Mouse (Mus musculus) heart, embryonic 15.5 days (tissue): ENCODE results near the gene Fam71e2. TPM values are rescaled to one million over a fixed set of nuclear protein-coding genes. Genes with fewer than 3 reads are reported as not detected.
A peak's percentile ranks its signal among the peaks of the same experiment; 100 is the strongest.

Experiments
- ATAC-seq: fragments of 200-750 bp; cut with Nextera tagmentation; replicated peaks from 2 replicates; pipeline ENCODE4 v1.8.0; 2017; ENCODE audit warnings: low read depth, moderate TSS enrichment; ENCODE audit not compliant: insufficient number of reproducible peaks, insufficient read depth, low FRiP score
- H3K27ac ChIP-seq: fragments of 300-500 bp; sonication (generic); 2 replicates; pipeline ENCODE4 v1.5.1; 2015; ENCODE audit warnings: mild to moderate bottlenecking, inconsistent platforms
- H3K27me3 ChIP-seq: fragments of 300-500 bp; sonication (generic); 2 replicates; pipeline ENCODE4 v1.6.1; 2015; ENCODE audit warnings: inconsistent platforms
- H3K36me3 ChIP-seq: fragments of 300-500 bp; sonication (generic); 2 replicates; pipeline ENCODE4 v1.6.1; 2015; ENCODE audit warnings: mild to moderate bottlenecking, inconsistent platforms
- H3K4me1 ChIP-seq: fragments of 300-500 bp; sonication (generic); replicated peaks from 2 replicates; pipeline ENCODE4 v1.6.1; 2015; ENCODE audit warnings: inconsistent platforms
- H3K4me2 ChIP-seq: fragments of 300-500 bp; sonication (generic); 2 replicates; pipeline ENCODE4 v1.6.1; 2015; ENCODE audit warnings: inconsistent platforms, mild to moderate bottlenecking, moderate library complexity
- H3K4me3 ChIP-seq: fragments of 300-500 bp; sonication (generic); 2 replicates; pipeline ENCODE4 v1.5.1; 2015; ENCODE audit warnings: mild to moderate bottlenecking, inconsistent platforms
- H3K9ac ChIP-seq: fragments of 300-500 bp; sonication (generic); 2 replicates; pipeline ENCODE4 v1.6.1; 2015; ENCODE audit warnings: mild to moderate bottlenecking, inconsistent platforms
- H3K9me3 ChIP-seq: fragments of 300-500 bp; sonication (generic); replicated peaks from 2 replicates; pipeline ENCODE4 v1.6.1; 2016; ENCODE audit warnings: inconsistent platforms
- WGBS: fragments of 180-500 bp; shearing (Covaris S2); methylation state at CpG from one replicate; pipeline ENCODE4 v1.1.7; 2015; ENCODE audit warnings: mixed read lengths; 5-methylcytosine and 5-hydroxymethylcytosine counted together
- polyA plus RNA-seq: library from polyadenylated mRNA; unstranded; fragments of >200 nt; fragmentation: Nextera tagmentation; extraction: Ambion mirVana; gene quantifications from 2 replicates; pipeline ENCODE4 v1.2.1, GENCODE M21; 2015

Fam71e2 gene
- polyA plus RNA-seq, 1 experiment from 2014 or later = not detected

GRCm38 (mm10) chr7:4746326-4746980, 24.6 kb downstream of the Fam71e2 start:
- H3K4me2 ChIP-seq = no peak overlapping the region
- WGBS = 85% methylated on average over 22 of the region's 22 CpGs
- no peak overlapping the region for H3K9ac ChIP-seq
- no peak overlapping the region for H3K4me3 ChIP-seq
- H3K27me3 ChIP-seq = no peaks in the 10 kb centered on the region
- no peaks in the 10 kb centered on the region for H3K9me3 ChIP-seq
- H3K4me1 ChIP-seq = peaks cover 17% of the 10 kb centered on the region
- H3K36me3 ChIP-seq = peaks cover 20% of the 10 kb centered on the region; the same call in 1 of the 2 replicates
- ATAC-seq = no peak
- H3K27ac ChIP-seq = no peak overlapping the region

- Histone ChIP-seq H3K9me3 (no peaks in the 10 kb centered on the region), H3K27ac (no peak overlapping the region), H3K4me3 (no peak overlapping the region), H3K4me2 (no peak overlapping the region), H3K36me3 (peaks cover 20% of the 10 kb centered on the region; the same call in 1 of the 2 replicates), H3K27me3 (no peaks in the 10 kb centered on the region), H3K9ac (no peak overlapping the region), H3K4me1 (peaks cover 23% of the 10 kb centered on the region)
- WGBS = 96% methylated on average over 6 of the region's 6 CpGs
- ATAC-seq = no peak
Measured at GRCm38 (mm10) chr7:4744886-4745285, 26.2 kb downstream of the Fam71e2 start.

GRCm38 (mm10) chr7:4743354-4743753, 27.7 kb downstream of the Fam71e2 start:
- no peak for ATAC-seq
- Histone ChIP-seq H3K9ac (no peak overlapping the region), H3K4me2 (no peak overlapping the region), H3K4me3 (no peak overlapping the region), H3K36me3 (peaks cover 20% of the 10 kb centered on the region; the same call in 1 of the 2 replicates), H3K27ac (no peak overlapping the region), H3K27me3 (no peaks in the 10 kb centered on the region), H3K9me3 (no peaks in the 10 kb centered on the region), H3K4me1 (peaks cover 28% of the 10 kb centered on the region)
- WGBS = 48% methylated on average over 2 of the region's 2 CpGs

GRCm38 (mm10) chr7:4742482-4742819, 28.7 kb downstream of the Fam71e2 start:
- Histone ChIP-seq H3K4me1 (peaks cover 28% of the 10 kb centered on the region), H3K9ac (0 out of 2 replicates have a peak overlapping the region, but pooled peaks have one; percentile 10), H3K27me3 (no peaks in the 10 kb centered on the region), H3K27ac (no peak overlapping the region), H3K9me3 (no peaks in the 10 kb centered on the region), H3K4me3 (no peak overlapping the region), H3K36me3 (peaks cover 20% of the 10 kb centered on the region; the same call in 1 of the 2 replicates), H3K4me2 (peak overlapping the region; percentile 80; the same call in 1 of the 2 replicates)
- ATAC-seq = no peak
- WGBS = 85% methylated on average over 6 of the region's 6 CpGs

- ATAC-seq = no peak
- H3K9ac ChIP-seq = peak overlapping the region; percentile 76; the same call in 1 of the 2 replicates
- no peaks in the 10 kb centered on the region for H3K27me3 ChIP-seq
- H3K27ac ChIP-seq = peak overlapping the region; percentile 89
- peak overlapping the region; percentile 80 for H3K4me2 ChIP-seq
- peak overlapping the region; percentile 68 for H3K4me3 ChIP-seq
- 79% methylated on average over 21 of the region's 21 CpGs for WGBS
- peaks cover 28% of the 10 kb centered on the region for H3K4me1 ChIP-seq
- no peaks in the 10 kb centered on the region for H3K9me3 ChIP-seq
- H3K36me3 ChIP-seq = peaks cover 20% of the 10 kb centered on the region; the same call in 1 of the 2 replicates
Measured at GRCm38 (mm10) chr7:4741672-4742481, 29.2 kb downstream of the Fam71e2 start.

GRCm38 (mm10) chr7:4741151-4741550, 30.0 kb downstream of the Fam71e2 start:
- 4% methylated on average over 4 of the region's 4 CpGs for WGBS
- Histone ChIP-seq H3K4me2 (peak overlapping the region; percentile 80), H3K27ac (peak overlapping the region; percentile 89), H3K4me1 (peaks cover 28% of the 10 kb centered on the region), H3K27me3 (no peaks in the 10 kb centered on the region), H3K4me3 (peak overlapping the region; percentile 68), H3K9me3 (no peaks in the 10 kb centered on the region), H3K9ac (peak overlapping the region; percentile 76), H3K36me3 (peaks cover 15% of the 10 kb centered on the region; the same call in 1 of the 2 replicates)
- ATAC-seq = no peak

- Histone ChIP-seq H3K4me3 (peak overlapping the region; percentile 68), H3K27me3 (no peaks in the 10 kb centered on the region), H3K27ac (peak overlapping the region; percentile 89), H3K9me3 (no peaks in the 10 kb centered on the region), H3K4me1 (peaks cover 28% of the 10 kb centered on the region), H3K4me2 (peak overlapping the region; percentile 80), H3K9ac (peak overlapping the region; percentile 76), H3K36me3 (peaks cover 9% of the 10 kb centered on the region; the same call in 1 of the 2 replicates)
- WGBS = under 1% methylated on average over 14 of the region's 14 CpGs
- peak; percentile 4 for ATAC-seq
Measured at GRCm38 (mm10) chr7:4740309-4740727, 30.8 kb downstream of the Fam71e2 start.

GRCm38 (mm10) chr7:4739544-4740275, 31.4 kb downstream of the Fam71e2 start, which contains the start of gene Kmt5c:
Kmt5c (plus strand) TSS chr7:4740115.
- Histone ChIP-seq H3K27ac (peak within 1 kb of the TSS; percentile 89), H3K4me3 (peak within 1 kb of the TSS; percentile 68), H3K9ac (peak within 1 kb of the TSS; percentile 76), H3K27me3 (no peaks in the 10 kb centered on the region), H3K4me1 (peaks cover 28% of the 10 kb centered on the region), H3K9me3 (no peaks in the 10 kb centered on the region), H3K36me3 (peaks cover 6% of the 10 kb centered on the region; the same call in 1 of the 2 replicates), H3K4me2 (peak within 1 kb of the TSS; percentile 80)
- ATAC-seq = peak; percentile 95
- under 1% methylated on average over 40 of the region's 44 CpGs for WGBS

- peak overlapping the region; percentile 69 for H3K4me2 ChIP-seq
- H3K9me3 ChIP-seq = no peaks in the 10 kb centered on the region
- H3K4me3 ChIP-seq = peak overlapping the region; percentile 46
- peaks cover 28% of the 10 kb centered on the region for H3K4me1 ChIP-seq
- H3K9ac ChIP-seq = 0 out of 2 replicates have a peak overlapping the region, but pooled peaks have one; percentile 13
- H3K27ac ChIP-seq = peak overlapping the region; percentile 73
- 51% methylated on average over 10 of the region's 10 CpGs for WGBS
- no peaks in the 10 kb centered on the region; the same call in 1 of the 2 replicates for H3K36me3 ChIP-seq
- ATAC-seq = no peak
- no peaks in the 10 kb centered on the region for H3K27me3 ChIP-seq
Measured at GRCm38 (mm10) chr7:4739041-4739543, 32.0 kb downstream of the Fam71e2 start.

GRCm38 (mm10) chr7:4732968-4733392, 38.1 kb downstream of the Fam71e2 start:
- no peak overlapping the region for H3K4me3 ChIP-seq
- no peak overlapping the region for H3K27ac ChIP-seq
- H3K4me1 ChIP-seq = no peaks in the 10 kb centered on the region
- no peaks in the 10 kb centered on the region for H3K9me3 ChIP-seq
- no peaks in the 10 kb centered on the region for H3K27me3 ChIP-seq
- H3K4me2 ChIP-seq = no peak overlapping the region
- 47% methylated on average over 6 of the region's 6 CpGs for WGBS
- H3K36me3 ChIP-seq = no peaks in the 10 kb centered on the region
- no peak for ATAC-seq
- H3K9ac ChIP-seq = no peak overlapping the region
